Mouse (Mus musculus) hematopoietic multipotent progenitor cell, adult 10-12 weeks (in vitro differentiated cells): ENCODE data around the gene Reg1. TPM values are rescaled to one million over a fixed set of nuclear protein-coding genes. Genes with fewer than 3 reads are reported as not detected.

ENCODE experiments used
- polyA plus RNA-seq: library from polyadenylated mRNA; stranded (reverse); fragments of >175 nt; gene quantifications from 2 replicates; pipeline ENCODE4 v1.2.3, GENCODE M21; 2012; ENCODE audit warnings: low replicate concordance

Reg1 gene
- not detected in 2 replicates for polyA plus RNA-seq

GRCm38 (mm10) chr6:78422411-78422810 is at the start of gene Reg1:
Reg1 (plus strand) TSS chr6:78422711.

GRCm38 (mm10) chr6:78378765-78379164 is 43.7 kb upstream of the Reg1 start, which contains the start of gene Reg3d:
Reg3d (minus strand) TSS chr6:78378865.

DNA sequence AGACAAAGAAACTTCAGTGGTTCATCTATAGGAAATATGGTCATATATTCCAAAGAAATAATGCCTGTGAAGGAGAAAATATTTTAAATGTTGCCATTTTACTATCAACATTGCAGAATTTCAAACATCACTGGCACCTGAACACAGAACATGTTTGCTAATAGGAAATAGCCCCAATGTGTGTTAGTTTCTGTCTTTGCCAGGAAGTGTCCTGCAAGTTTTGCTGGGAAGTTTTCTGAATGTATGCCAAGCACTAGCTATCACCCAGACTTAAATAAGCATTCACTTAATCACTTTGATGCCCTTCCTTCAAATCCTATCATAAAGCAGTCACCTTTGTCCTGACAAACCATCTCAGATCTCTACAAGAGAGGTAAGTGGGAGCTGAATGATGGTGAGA is 42.1 kb upstream of the Reg1 start, which contains the start of gene Reg3a:
TSS of gene Reg3a (plus strand) at position 301 of the 400 bp plus-strand sequence.

GRCm38 (mm10) chr6:78395323-78395722 is 27.2 kb upstream of the Reg1 start, which contains the start of gene Reg2:
Reg2 (plus strand) TSS chr6:78395623.

GRCm38 (mm10) chr6:78468772-78469171 is 46.3 kb downstream of the Reg1 start, which contains the start of gene Reg3g:
Reg3g (minus strand) TSS chr6:78468872.

Other genes with a start within 250 kb of the Reg1 start
- not detected in 2 replicates for gene Reg3b, start 52.1 kb upstream of the Reg1 start, polyA plus RNA-seq
- not detected in 2 replicates for gene Reg3d, start 43.8 kb upstream of the Reg1 start, polyA plus RNA-seq
- gene Reg3a, start 42.0 kb upstream of the Reg1 start, polyA plus RNA-seq, result not detected in 2 replicates
- not detected in 2 replicates for gene Reg2, start 27.1 kb upstream of the Reg1 start, polyA plus RNA-seq
- not detected in 2 replicates for gene Reg3g, start 46.2 kb downstream of the Reg1 start, polyA plus RNA-seq